Mouse (Mus musculus) C2C12 (cell line): ENCODE results near the gene C6.

Source experiments
- CTCF ChIP-seq: IDR thresholded peaks from one replicate; pipeline ENCODE4 v1.5.1; 2011; ENCODE audit not compliant: control insufficient read depth, insufficient read depth, insufficient read length
- MAX ChIP-seq: IDR thresholded peaks from one replicate; pipeline ENCODE4 v1.6.1; 2011; ENCODE audit warnings: mild to moderate bottlenecking, control low read depth
- MYOD1 ChIP-seq: IDR thresholded peaks from one replicate; pipeline ENCODE4 v1.6.1; 2011; ENCODE audit warnings: low read depth; ENCODE audit not compliant: control insufficient read depth, insufficient read length

- TF ChIP-seq CTCF, result no peak
- no peak for TF ChIP-seq MYOD1
- no peak for TF ChIP-seq MAX
Observed at GRCm38 (mm10) chr15:4726830-4727310, at the start of gene C6.
